Mouse (Mus musculus): ENCODE data around the gene Gm20890.
"Not testable (repeated sequence)": the region's sequence is repeated elsewhere in the genome, so short reads cannot be mapped to it uniquely, and the experiment has no call there.

Gene Gm20890

GRCm38 (mm10) chrY:26776699-26777098, at the start of gene Gm20890:
Gene Gm20890 (minus strand): TSS chrY:26776799.
- not testable (repeated sequence) for DNase-seq

Data from layer of hippocampus, adult 9-11 months (tissue).